Mouse (Mus musculus): ENCODE results near the gene Rbm19. TPM values are rescaled to one million over a fixed set of nuclear protein-coding genes. Genes with fewer than 3 reads are reported as not detected.

Rbm19 gene
- total RNA-seq, 2 experiments from 2014 or later: 20.1 to 20.7 TPM

GRCm38 (mm10) chr5:120162689-120163088 is 46.4 kb downstream of the Rbm19 start:
- intact Hi-C loops (cut with DNase I): no loop called here
- DNase-seq: no peak

- intact Hi-C loops (cut with DNase I): no loop called here
- DNase-seq: no peak
Observed at GRCm38 (mm10) chr5:120163428-120163827, 47.2 kb downstream of the Rbm19 start.

GRCm38 (mm10) chr5:120164450-120164849 is 48.2 kb downstream of the Rbm19 start:
- intact Hi-C loops (cut with DNase I): no loop called here
- DNase-seq: peak; percentile 63 to 69

- intact Hi-C loops (cut with DNase I): no loop called here
- no peak for DNase-seq
Observed at GRCm38 (mm10) chr5:120165061-120165942, 49.0 kb downstream of the Rbm19 start.

- intact Hi-C loops (cut with DNase I): no loop called here
- DNase-seq: no peak
Observed at GRCm38 (mm10) chr5:120167787-120168325, 51.6 kb downstream of the Rbm19 start.

- intact Hi-C loops (cut with DNase I): no loop called here
- DNase-seq: no peak
Observed at GRCm38 (mm10) chr5:120171865-120172728, 55.8 kb downstream of the Rbm19 start.

- intact Hi-C loops (cut with DNase I): no loop called here
- no peak for DNase-seq
Observed at GRCm38 (mm10) chr5:120172729-120173101, 56.5 kb downstream of the Rbm19 start.

GRCm38 (mm10) chr5:120174317-120174716 is 58.1 kb downstream of the Rbm19 start:
- no peak for DNase-seq

GRCm38 (mm10) chr5:120175217-120175616 is 59.0 kb downstream of the Rbm19 start:
- intact Hi-C loops (cut with DNase I): no loop called here

More at GRCm38 (mm10) chr5:120174317-120174716, 58.1 kb downstream of the Rbm19 start:
- intact Hi-C loops (cut with DNase I): no loop called here

GRCm38 (mm10) chr5:120176246-120177065 is 60.2 kb downstream of the Rbm19 start:
- DNase-seq: peak; percentile 39 to 49

More at GRCm38 (mm10) chr5:120175217-120175616, 59.0 kb downstream of the Rbm19 start:
- DNase-seq: no peak

GRCm38 (mm10) chr5:120177066-120177340 is 60.7 kb downstream of the Rbm19 start:
- intact Hi-C loops (cut with DNase I): no loop called here
- DNase-seq: no peak

More at GRCm38 (mm10) chr5:120176246-120177065, 60.2 kb downstream of the Rbm19 start:
- intact Hi-C loops (cut with DNase I): no loop called here

- no peak for DNase-seq
- intact Hi-C loops (cut with DNase I): no loop called here
Observed at GRCm38 (mm10) chr5:120180102-120180501, 63.8 kb downstream of the Rbm19 start.

- peak; percentile 47 to 62 for DNase-seq
- intact Hi-C loops (cut with DNase I): no loop called here
Observed at GRCm38 (mm10) chr5:120181384-120181783, 65.1 kb downstream of the Rbm19 start.

GRCm38 (mm10) chr5:120183321-120183720 is 67.1 kb downstream of the Rbm19 start:
- intact Hi-C loops (cut with DNase I): no loop called here
- DNase-seq: no peak

GRCm38 (mm10) chr5:120183790-120184189 is 67.5 kb downstream of the Rbm19 start:
- intact Hi-C loops (cut with DNase I): no loop called here
- no peak for DNase-seq

GRCm38 (mm10) chr5:120185949-120186348 is 69.7 kb downstream of the Rbm19 start:
- no peak for DNase-seq
- intact Hi-C loops (cut with DNase I): no loop called here

GRCm38 (mm10) chr5:120188541-120188940 is 72.3 kb downstream of the Rbm19 start:
- DNase-seq: no peak
- intact Hi-C loops (cut with DNase I): no loop called here

- no peak for DNase-seq
- intact Hi-C loops (cut with DNase I): no loop called here
Observed at GRCm38 (mm10) chr5:120190001-120190582, 73.8 kb downstream of the Rbm19 start.

- intact Hi-C loops (cut with DNase I): no loop called here
- no peak for DNase-seq
Observed at GRCm38 (mm10) chr5:120191620-120192019, 75.4 kb downstream of the Rbm19 start.

GRCm38 (mm10) chr5:120194309-120194941 is 78.2 kb downstream of the Rbm19 start:
- intact Hi-C loops (cut with DNase I): no loop called here
- DNase-seq: no peak

Data from heart, postnatal 36 days (tissue).